Mouse (Mus musculus) megakaryocyte-erythroid progenitor cell, adult 5 weeks (primary cell): ENCODE results near the gene Runx2. TPM values are rescaled to one million over a fixed set of nuclear protein-coding genes. Genes with fewer than 3 reads are reported as not detected.

Experiments used
- polyA plus RNA-seq: library from polyadenylated mRNA; stranded (reverse); fragments of >175 nt; gene quantifications from 2 replicates; pipeline ENCODE4 v1.2.3, GENCODE M21; 2012

The Runx2 gene
- 46.0 and 65.8 TPM in 2 replicates for polyA plus RNA-seq

GRCm38 (mm10) chr17:44814508-44815175 is at the start of gene Runx2:
Gene Runx2 (minus strand): TSS chr17:44814797.

GRCm38 (mm10) chr17:44776738-44777270 is 37.8 kb downstream of the Runx2 start, which contains the start of gene Supt3:
Gene Supt3 (plus strand): TSS chr17:44777152.

Other genes with a start within 250 kb of the Runx2 start
- 17.1 and 17.3 TPM in 2 replicates for gene Supt3, start 37.6 kb downstream of the Runx2 start, polyA plus RNA-seq